Mouse (Mus musculus) Patski (cell line): ENCODE results near the gene Stmn1. TPM values are rescaled to one million over a fixed set of nuclear protein-coding genes. Genes with fewer than 3 reads are reported as not detected.

Source experiments
- ATAC-seq: fragments of 100-300 bp; one replicate; pipeline ENCODE4 v1.8.0; 2021
- CTCF ChIA-PET: fragments of 350-600 bp; sonication (Branson Sonifier 250); formaldehyde crosslinking; loops from one replicate; lab custom pipeline; 2022; ENCODE audit warnings: inconsistent platforms; lab: Charles Lee
- POLR2A ChIA-PET: fragments of 350-600 bp; sonication (Branson Sonifier 250); formaldehyde crosslinking; loops from one replicate; lab custom pipeline; 2022; ENCODE audit warnings: antibody characterized with exemption, inconsistent platforms; lab: Charles Lee
- DNase-seq: peaks from one replicate; pipeline ENCODE4 v3.0.0-alpha.2; 2011; ENCODE audit warnings: low read depth, low spot score
- H3K27me3 ChIP-seq: fragments of 371-371 bp; one replicate; pipeline ENCODE4 v1.5.1; 2021
- CTCF ChIP-seq: fragments of 100-300 bp; IDR thresholded peaks from one replicate; pipeline ENCODE4 v1.5.1; 2021
- in situ Hi-C: fragments of 300-500 bp; cut with MboI; formaldehyde crosslinking; loops from 3 replicates; pipeline ENCODE4 v1.11.1; 2018; ENCODE audit warnings: low pct_unique_long_range_greater_than_20kb, mixed read lengths
- polyA plus RNA-seq: library from polyadenylated mRNA; unstranded; gene quantifications from one replicate; pipeline ENCODE4 v1.2.3, GENCODE M21; 2021

The Stmn1 gene
- 204 TPM for polyA plus RNA-seq

- TF ChIP-seq CTCF: no peak
- H3K27me3 ChIP-seq: no peaks in the 10 kb centered on the region
- ATAC-seq (peak; percentile 67), DNase-seq (no peak)
- CTCF ChIA-PET: no interaction called here
- POLR2A ChIA-PET: no interaction called here
- in situ Hi-C loops: no loop called here
Measured at GRCm38 (mm10) chr4:134468215-134468575, at the start of gene Stmn1. Gene Stmn1 (plus strand): TSS chr4:134468320.

- no peak for ATAC-seq
- TF ChIP-seq CTCF: no peak
- CTCF ChIA-PET: no interaction called here
Measured at GRCm38 (mm10) chr4:134421971-134422370, 46.1 kb upstream of the Stmn1 start.

GRCm38 (mm10) chr4:134423949-134424348, 44.2 kb upstream of the Stmn1 start:
- no peaks in the 10 kb centered on the region for H3K27me3 ChIP-seq
- ChIA-PET CTCF (no interaction called here), POLR2A (no interaction called here)
- ATAC-seq (no peak), DNase-seq (no peak)
- no peak for TF ChIP-seq CTCF
- in situ Hi-C loops: no loop called here

More at GRCm38 (mm10) chr4:134421971-134422370, 46.1 kb upstream of the Stmn1 start:
- in situ Hi-C loops: no loop called here
- no peak for DNase-seq
- POLR2A ChIA-PET: no interaction called here
- no peaks in the 10 kb centered on the region for H3K27me3 ChIP-seq

DNA sequence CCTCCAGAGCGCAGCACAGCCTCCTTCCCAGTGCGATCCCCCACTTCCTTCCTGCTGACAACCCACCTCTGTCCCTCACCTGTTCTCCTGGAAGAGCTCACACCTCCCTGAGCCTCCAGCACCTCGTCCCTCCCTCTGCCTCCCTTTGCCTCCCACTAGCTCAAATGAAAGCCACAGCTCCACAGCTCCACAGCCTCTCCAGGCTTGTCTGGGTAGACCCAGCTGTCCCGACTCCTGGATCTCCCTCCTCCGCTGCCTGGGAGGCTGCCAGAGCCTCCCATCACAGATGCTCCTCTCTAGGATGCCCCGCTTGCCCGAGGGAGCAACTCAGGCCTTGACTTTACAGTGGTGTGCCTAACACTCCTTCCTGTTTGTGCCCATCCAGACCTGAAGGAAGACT, 43.0 kb upstream of the Stmn1 start:
- no peak for DNase-seq
- ChIA-PET CTCF (no interaction called here), POLR2A (no interaction called here)
- no peak for ATAC-seq
- no peak for TF ChIP-seq CTCF
- in situ Hi-C loops: no loop called here
- H3K27me3 ChIP-seq: no peaks in the 10 kb centered on the region

- POLR2A ChIA-PET: no interaction called here
- CTCF ChIA-PET: no interaction called here
- no peaks in the 10 kb centered on the region for H3K27me3 ChIP-seq
- DNase-seq: no peak
- ATAC-seq: no peak
- TF ChIP-seq CTCF: no peak
- in situ Hi-C loops: no loop called here
Measured at GRCm38 (mm10) chr4:134430381-134431004, 37.6 kb upstream of the Stmn1 start.

DNA sequence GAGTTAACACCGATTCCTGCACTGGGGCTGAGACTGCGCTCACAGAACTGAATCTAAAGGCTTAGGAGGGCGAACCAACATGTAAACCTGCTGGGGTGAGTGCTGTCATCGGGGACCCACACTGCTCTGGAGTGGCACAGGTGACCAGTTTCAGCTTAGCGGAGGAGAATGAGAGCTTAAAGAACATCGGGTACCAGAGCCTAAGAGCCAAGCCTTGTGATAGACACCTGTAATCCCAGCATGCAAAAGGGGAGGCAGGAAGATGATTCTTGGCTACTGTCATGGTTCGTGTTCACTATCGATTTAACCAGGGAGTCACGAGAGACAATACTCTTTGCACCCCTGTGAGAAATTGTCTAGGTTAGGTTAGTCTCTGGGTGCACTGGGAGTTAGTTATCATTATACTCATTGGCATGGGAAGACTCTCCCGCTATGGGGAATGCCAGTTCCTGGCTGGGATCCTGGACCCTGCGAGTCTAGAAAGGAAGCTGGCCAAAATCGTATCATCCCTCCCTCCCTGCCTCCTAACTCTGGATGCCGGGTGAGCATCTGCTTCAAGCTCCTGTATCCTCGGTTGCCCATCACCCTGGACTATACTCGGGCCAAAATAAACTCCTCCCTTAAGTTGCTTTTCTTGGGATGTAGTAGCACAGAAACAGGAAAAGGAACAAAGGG, 35.3 kb upstream of the Stmn1 start:
- TF ChIP-seq CTCF: no peak
- in situ Hi-C loops: no loop called here
- ChIA-PET CTCF (no interaction called here), POLR2A (no interaction called here)
- ATAC-seq: no peak
- H3K27me3 ChIP-seq: no peaks in the 10 kb centered on the region
- no peak for DNase-seq

DNA sequence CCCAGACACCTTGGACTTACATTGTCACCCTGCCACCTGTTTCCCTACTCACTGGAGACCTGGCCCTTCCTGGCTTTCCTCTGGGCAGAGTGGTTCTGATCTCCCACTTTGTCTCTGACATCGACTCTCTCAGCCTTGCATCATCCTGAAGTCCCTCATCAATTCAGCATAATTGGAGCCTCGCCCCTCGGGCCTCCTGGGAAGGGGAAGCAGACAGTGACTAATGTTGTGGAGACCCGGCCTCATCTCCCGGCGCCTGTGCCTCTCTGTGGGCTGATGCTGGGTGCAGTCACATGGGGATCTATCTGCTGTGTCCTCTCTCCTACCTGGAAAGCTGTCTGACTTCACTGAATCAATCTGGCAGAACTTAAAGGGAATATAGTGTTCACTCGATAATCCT, 31.9 kb upstream of the Stmn1 start:
- no peaks in the 10 kb centered on the region for H3K27me3 ChIP-seq
- DNase-seq (no peak), ATAC-seq (no peak)
- TF ChIP-seq CTCF: no peak
- ChIA-PET POLR2A (no interaction called here), CTCF (no interaction called here)
- in situ Hi-C loops: no loop called here

GRCm38 (mm10) chr4:134436659-134437058, 31.5 kb upstream of the Stmn1 start:
- ChIA-PET CTCF (no interaction called here), POLR2A (interaction anchor here (1.0 kb wide), 1 partner anchor 10 kb away, joined by 3 read pairs; no protein-coding TSS in a partner anchor)
- in situ Hi-C loops: no loop called here
- DNase-seq: no peak
- no peak for ATAC-seq
- H3K27me3 ChIP-seq: no peaks in the 10 kb centered on the region
- TF ChIP-seq CTCF: no peak

GRCm38 (mm10) chr4:134439119-134439518, 29.0 kb upstream of the Stmn1 start:
- in situ Hi-C loops: no loop called here
- ChIA-PET POLR2A (interaction anchor here (0.6 kb wide), 1 partner anchor 31 kb away, joined by 6 read pairs; no protein-coding TSS in a partner anchor), CTCF (no interaction called here)
- ATAC-seq (no peak), DNase-seq (no peak)
- no peaks in the 10 kb centered on the region for H3K27me3 ChIP-seq
- no peak for TF ChIP-seq CTCF

- no peak for TF ChIP-seq CTCF
- H3K27me3 ChIP-seq: no peaks in the 10 kb centered on the region
- ChIA-PET CTCF (no interaction called here), POLR2A (no interaction called here)
- no peak for ATAC-seq
- DNase-seq: no peak
- in situ Hi-C loops: no loop called here
Measured at GRCm38 (mm10) chr4:134439919-134440318, 28.2 kb upstream of the Stmn1 start.

DNA sequence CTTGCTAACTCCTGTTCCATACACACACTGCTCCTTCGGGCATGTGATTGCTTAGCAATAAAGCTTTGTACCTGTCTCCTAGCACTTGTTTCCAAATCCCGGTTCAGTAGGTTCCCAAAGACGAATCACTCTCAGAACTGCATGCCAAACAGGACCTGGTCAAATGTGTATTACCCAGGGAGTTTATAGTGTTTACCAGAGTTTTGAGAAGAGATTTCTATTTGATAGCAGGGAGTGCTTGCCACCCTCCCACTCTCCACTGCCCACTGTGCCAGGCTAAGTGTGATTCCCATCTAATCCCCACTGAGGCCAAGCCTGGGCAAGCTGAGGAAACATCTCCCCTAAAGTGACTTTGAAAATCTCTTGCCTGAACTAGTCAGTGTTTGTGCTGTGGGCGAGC, 25.9 kb upstream of the Stmn1 start:
- POLR2A ChIA-PET: no interaction called here
- no peak for DNase-seq
- CTCF ChIA-PET: interaction anchor here (1.1 kb wide), 1 partner anchor 36 kb away, joined by 3 read pairs; no protein-coding TSS in a partner anchor
- H3K27me3 ChIP-seq: no peaks in the 10 kb centered on the region
- no peak for TF ChIP-seq CTCF
- in situ Hi-C loops: no loop called here
- no peak for ATAC-seq
